Mouse (Mus musculus) right cerebral cortex, adult 2 months (tissue): ENCODE results near the gene Irak4.

Experiments used
- DNase-seq, 2 experiments: peaks; one replicate each; pipeline ENCODE4 v3.0.0; 2021 to 2022; ENCODE audit warnings: low spot score in 2 of 2

Gene Irak4

DNA sequence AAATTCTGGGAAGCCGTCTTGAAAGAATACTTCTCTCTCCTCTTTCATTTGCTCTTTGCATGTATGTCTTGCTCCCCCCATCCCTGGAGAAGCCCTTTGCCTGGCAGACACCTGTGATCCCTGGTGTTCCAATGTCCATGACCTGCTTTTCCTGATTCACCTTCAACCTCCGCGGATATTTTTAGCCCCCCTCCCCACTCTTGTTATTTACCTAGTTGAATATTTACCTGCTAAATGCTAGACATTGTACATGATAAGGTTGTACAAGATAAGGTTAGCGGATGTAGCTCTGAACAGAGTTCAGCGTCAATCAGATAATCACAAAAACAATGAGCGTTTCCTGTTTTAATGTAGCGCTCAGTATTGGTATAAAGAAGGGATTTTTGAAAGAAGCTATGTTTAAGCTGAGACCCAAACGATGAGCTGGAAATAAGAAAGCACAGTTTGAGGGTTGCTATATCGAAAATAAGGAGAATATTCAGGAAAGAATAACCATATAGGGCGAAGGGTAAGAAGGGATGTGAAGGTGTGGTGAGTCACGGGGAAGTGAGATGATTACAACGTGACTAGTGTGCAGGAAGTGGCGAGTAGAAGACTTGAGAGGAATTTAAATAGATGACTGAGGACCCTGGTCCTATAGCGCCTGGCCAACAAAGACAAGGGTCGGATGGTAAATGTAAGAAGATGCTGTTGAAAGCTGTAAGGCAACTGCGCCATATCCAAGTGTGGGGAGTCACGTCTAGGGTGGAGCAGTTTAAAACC is 15.6 kb downstream of the Irak4 start:
- no peak for DNase-seq

DNA sequence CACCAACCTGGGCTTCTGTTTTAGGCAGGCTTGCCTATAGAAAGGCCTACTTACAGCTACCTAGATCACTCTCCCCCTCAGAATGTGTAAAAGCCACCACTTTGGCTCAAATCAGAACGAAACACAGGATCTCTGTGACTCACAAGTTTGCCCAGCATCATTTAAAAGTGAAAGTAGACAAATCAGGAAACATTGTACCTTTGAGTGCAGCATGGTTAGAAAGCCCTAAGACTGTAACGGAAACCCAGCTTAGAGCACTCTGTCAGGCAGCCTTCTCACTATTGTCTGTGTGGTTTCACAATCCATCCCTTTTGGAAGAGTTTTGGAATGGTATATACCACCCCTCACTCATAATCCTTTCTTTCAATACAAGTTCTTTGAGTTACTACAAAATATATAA is 21.5 kb downstream of the Irak4 start:
- no peak for DNase-seq

DNA sequence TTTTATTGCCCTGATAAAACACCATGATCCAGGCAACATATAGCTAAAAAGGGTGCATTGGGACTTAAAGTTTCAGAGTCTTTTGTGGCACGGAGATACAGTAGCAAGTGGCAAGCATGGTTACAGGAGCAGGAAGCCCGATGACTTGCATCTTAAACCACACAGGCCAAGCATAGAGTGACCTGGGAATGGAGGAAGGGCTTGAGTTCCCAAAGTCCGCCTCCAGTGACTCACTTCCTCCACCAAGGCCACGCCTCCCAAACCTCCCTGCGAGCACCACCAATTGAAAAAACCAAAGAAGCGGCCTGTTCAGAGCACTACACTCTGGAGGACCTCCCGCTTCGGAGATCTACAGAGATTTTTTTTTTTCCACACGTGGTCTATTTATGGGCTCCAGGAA is 22.4 kb downstream of the Irak4 start:
- DNase-seq: no peak

DNA sequence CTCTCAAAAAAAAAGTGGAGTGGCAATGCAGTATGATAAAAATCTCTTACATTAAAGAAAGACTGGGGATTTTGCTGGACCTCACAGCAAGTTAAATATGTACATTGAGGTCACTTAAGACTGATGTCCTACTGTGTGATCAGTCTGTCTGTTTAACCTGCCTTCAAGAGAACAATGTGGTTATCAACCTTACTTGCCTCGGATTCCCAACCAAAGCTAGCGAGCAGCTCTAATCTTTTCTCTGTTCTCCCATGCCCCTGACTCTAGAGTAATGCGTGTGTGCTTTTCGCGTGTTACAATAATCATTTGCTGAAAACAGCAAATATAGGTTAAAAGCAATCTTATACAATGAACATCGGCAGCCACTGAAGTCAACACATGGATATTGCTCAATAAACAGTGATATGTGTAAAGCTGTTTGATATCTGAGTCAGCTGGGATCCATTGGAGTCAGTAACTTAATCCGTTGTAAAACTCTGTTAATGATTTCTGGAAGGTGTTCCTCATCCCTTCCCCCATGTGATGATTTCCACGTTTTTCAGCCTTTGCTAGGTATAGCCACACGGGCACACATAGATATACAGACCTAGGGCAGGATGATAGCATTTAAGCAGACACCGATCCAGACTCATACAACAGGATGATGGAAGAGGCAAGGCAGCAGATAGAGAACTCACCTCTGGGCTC is 25.2 kb downstream of the Irak4 start:
- DNase-seq: no peak

- DNase-seq: no peak
Measured at GRCm38 (mm10) chr15:94571501-94571900, 28.1 kb downstream of the Irak4 start.

GRCm38 (mm10) chr15:94572746-94573145 is 29.3 kb downstream of the Irak4 start:
- no peak for DNase-seq

DNA sequence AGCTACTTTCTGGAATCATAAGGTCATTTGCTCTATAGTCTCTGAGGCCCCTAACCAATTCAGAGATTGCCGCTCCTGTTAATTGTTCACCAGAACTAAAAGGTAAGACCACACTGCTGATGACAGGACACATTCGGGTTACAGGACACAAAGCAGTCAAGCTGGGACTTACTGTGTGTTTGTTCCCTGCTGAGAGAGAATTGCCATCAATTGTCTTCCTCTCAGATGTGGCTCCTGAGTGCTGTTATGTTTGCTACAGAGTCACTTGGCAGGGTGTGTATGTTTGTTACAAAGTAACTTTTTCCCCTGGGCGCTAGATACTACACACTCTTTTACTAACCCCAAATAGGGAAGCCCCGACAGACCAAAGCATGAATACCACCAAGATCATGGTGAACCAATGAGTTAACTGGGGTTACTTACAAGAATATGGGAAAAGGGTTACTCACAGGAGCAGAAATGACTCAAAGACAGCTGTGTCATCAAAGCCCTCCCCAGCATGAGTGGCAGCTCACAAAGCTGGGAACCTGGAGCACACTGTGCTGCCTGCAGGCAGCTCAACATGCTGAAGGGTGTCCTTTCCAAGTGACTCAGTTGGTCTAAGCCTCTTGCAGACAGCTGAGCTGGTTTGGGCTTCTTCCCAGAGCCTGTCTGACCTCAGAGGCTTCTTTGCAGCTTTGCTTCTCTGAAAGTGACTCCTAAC is 31.3 kb downstream of the Irak4 start:
- no peak for DNase-seq

DNA sequence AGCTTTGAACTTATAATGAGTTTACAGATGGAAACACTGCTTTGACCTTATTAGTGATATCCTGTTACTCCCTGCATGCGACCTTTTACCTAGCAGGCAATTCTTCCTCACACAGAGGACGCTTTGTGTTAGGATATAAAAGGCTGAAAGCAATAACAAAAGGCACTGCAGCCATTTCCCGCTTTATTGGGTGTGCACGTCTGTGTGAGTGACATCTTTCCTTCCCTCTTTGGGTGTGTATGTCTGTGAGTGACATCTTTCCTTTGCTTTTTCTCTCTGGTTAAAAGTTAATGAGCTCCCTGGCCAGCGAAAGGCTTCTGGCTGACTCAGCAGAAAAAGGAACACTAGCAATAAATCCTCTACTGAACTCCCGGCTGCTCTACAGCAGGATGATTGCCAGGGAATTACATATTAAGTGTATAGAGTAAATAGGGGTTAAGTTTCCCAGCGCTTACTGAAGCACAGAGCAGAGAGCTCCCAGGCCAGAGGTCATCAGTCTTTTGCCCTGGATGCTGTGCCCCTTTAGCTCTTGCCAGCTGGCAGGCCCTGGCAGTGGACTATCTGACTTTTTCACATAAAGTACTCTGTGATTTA is 38.7 kb downstream of the Irak4 start:
- no peak for DNase-seq

DNA sequence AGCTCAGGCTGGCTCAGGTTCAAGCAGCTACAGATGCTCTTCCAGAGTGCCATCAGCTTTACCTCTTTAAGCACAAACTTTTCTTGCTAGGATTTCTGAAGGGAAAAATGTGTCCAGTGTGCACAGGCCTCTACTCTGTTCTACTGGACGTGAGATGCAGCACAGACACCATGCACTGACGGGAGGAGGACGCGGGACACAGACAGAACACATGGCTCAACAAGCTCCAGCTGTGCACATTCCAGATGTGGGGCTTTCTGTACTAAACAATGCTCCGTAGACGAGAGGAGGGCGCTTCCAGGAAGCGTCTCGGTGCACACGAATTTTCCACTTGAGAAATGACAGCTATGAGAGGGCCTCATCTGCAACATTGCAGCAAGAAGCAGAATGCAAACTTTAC is 39.7 kb downstream of the Irak4 start:
- DNase-seq: no peak

GRCm38 (mm10) chr15:94584738-94585137 is 41.3 kb downstream of the Irak4 start:
- no peak for DNase-seq

GRCm38 (mm10) chr15:94587826-94588715 is 44.6 kb downstream of the Irak4 start:
- no peak for DNase-seq

- peak; percentile 97 to 98 for DNase-seq
Measured at GRCm38 (mm10) chr15:94589219-94590075, 46.0 kb downstream of the Irak4 start, which contains the start of gene Twf1. Gene Twf1 (minus strand): TSS chr15:94589889.

DNA sequence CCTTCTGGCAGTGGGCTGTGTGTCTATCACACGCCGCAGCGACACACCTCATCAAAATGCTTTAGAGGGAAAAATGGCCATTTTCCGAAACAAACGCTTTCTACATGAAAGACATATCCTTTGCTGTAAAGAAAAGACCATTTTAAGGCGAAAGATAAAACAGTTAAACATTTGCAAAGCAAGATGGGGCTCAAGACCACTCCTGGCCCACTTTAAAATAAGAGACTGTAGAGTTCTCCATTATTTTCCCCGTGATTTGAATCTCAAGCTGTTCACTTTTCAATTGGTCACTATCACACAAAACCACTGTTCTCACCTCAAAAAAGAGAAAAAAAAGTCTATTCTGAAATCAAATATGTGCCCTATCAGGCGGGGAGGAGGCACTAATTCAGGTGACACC is 46.6 kb downstream of the Irak4 start:
- DNase-seq: no peak

- DNase-seq: no peak
Measured at GRCm38 (mm10) chr15:94591356-94591755, 47.9 kb downstream of the Irak4 start.

- DNase-seq: no peak
Measured at GRCm38 (mm10) chr15:94593586-94593985, 50.1 kb downstream of the Irak4 start.

DNA sequence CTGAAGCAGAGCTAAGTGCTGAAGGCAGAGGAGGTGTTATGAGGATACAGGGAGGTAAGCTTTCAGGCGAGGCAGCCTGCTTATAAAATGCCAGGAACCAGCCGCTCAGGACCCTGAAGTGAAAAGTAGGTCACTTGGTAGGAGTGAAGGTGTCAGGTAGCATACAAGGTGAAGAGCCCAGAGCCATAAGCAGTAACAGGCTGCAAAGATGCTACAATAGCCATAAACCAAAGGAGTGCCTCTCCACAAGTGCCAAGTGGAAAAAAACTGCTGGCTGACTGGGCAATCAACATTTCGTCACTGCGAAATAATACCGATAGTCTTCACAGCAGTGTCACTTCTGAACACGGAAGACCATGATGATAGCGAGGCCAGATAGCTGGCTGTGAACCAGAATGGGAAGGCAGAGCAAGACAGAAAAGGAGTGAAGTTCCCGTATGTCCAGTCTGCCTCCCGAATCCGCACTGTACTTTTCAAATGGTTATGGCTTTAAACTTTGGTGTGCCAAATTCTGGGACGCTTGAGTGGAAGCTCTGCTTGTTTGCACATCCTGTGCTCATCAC is 56.8 kb downstream of the Irak4 start:
- DNase-seq: no peak

GRCm38 (mm10) chr15:94601339-94601738 is 57.9 kb downstream of the Irak4 start:
- peak in 1 of 2 experiments; percentile 37 for DNase-seq

DNA sequence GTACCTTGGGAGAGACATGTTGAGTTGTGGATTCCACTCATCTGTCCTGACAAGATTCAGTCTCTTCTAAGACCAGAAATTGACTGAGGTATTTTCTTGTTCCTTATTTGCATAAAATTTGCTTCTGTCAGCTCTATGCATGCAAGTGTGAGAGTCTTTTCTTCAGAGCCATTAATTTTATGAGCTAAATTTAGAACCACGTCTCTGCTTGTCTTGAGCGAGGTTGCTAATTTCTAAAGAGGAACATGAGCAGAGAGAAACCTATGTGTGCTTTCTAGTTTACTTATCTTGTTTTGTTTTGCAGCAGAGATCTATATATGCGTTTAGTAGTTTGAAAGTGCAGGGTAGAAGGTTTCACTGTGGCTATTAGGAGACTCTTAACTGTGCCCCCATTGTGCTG is 59.0 kb downstream of the Irak4 start:
- DNase-seq: no peak

DNA sequence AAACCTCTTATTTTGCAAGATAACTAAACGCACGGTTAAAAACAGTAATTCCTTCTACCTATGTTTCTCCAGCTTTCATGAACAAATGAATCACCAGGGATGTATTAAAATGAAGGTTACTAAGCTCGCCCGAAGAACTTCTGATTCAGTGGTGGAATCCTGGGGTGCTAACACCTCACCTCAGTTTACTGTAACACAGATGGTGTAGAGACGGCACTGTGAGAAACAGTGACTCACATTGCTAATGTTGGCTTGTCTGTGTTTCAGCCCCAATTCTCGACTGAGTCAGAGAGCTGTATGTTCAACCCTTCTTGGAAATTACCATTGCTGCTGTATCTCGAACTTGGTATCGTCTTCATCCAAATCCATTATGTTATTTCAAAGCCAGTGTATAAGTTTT is 64.3 kb downstream of the Irak4 start:
- DNase-seq: peak in 1 of 2 experiments; percentile 53

GRCm38 (mm10) chr15:94616036-94616435 is 72.6 kb downstream of the Irak4 start:
- DNase-seq: no peak
